Mouse (Mus musculus): ENCODE results near the gene Mreg. TPM values are rescaled to one million over a fixed set of nuclear protein-coding genes. Genes with fewer than 3 reads are reported as not detected.
A peak's percentile ranks its signal among the peaks of the same experiment; 100 is the strongest.

Mreg gene
- total and polyA plus RNA-seq, 3 experiments, result 50.6 to 69.8 (median 52.4) TPM

DNA sequence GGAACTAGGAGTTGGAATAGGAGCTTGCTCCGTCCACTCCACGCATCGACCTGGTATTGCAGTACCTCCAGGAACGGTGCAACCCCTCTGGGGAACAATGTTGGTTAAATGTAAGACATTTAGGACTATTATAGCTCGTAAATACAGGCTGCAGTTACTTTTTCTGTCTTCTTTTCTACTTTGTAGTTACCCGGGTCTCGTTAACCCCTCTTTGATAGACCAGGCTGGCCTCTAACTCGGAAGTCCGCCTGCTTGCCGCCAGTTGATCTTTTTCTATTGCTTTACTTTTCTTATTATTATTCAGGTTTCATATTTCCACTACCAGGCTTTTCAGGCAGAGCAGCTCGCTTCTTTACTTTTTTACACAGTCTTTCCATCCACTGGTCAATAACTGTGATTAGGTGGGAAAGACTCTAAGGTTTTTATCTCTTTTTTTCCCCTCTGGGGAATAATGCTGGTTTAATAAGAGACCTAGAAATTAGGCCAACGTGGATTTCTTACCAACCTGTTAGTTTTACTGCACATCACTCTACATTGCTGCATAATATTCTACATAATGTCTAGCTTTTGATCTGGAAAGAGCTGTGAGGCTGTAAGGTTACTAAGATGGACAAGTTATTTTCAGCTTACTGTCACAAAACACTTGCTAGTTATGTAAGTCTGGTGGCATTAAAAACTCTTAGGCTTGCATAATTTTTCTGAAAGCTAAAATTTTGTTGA lies 32.4 kb upstream of the Mreg start:
- TF ChIP-seq JUN (IDR thresholded peaks at IDR 0.05; ENCODE audit: insufficient read depth, low read depth, low read length) (no peak; the same call in 1 of the 2 replicates), ZMIZ1 (IDR thresholded peaks at IDR 0.05; ENCODE audit: low read depth, low read length) (peak; percentile 100), MEF2A (IDR thresholded peaks at IDR 0.05; ENCODE audit: borderline replicate concordance, low read depth, low read length) (peak; percentile 90), SIN3A (IDR thresholded peaks at IDR 0.05; ENCODE audit: low read length) (peak; percentile 79; the same call in 1 of the 2 replicates), MXI1 (IDR thresholded peaks at IDR 0.05; ENCODE audit: low read depth, low read length) (peak; percentile 5; the same call in 1 of the 2 replicates), ZNF384 (IDR thresholded peaks at IDR 0.05; ENCODE audit: low read depth, low read length) (peak; percentile 54), POLR2A (IDR thresholded peaks at IDR 0.05; ENCODE audit: low read depth, low read length) (peak; percentile 100), RCOR1 (conservative IDR thresholded peaks at IDR 0.05; ENCODE audit: low read depth, low read length) (peak; percentile 94; the same call in 1 of the 2 replicates), ETS1 (conservative IDR thresholded peaks at IDR 0.05; ENCODE audit: low read depth, low read length) (peak; percentile 98), MAX (IDR thresholded peaks at IDR 0.05; ENCODE audit: low read length) (peak; percentile 60; the same call in 1 of the 2 replicates), EP300 (IDR thresholded peaks at IDR 0.05; ENCODE audit: low read length) (no peak), ZKSCAN1 (IDR thresholded peaks at IDR 0.05; ENCODE audit: borderline replicate concordance, low read depth, low read length) (no peak; the same call in 1 of the 2 replicates), MAFK (IDR thresholded peaks at IDR 0.05; ENCODE audit: insufficient replicate concordance, low read length) (peak; percentile 71; the same call in 1 of the 2 replicates), TBP (conservative IDR thresholded peaks at IDR 0.05; ENCODE audit: low read depth, low read length) (peak; percentile 96), CHD1 (IDR thresholded peaks at IDR 0.05; ENCODE audit: low read depth, low read length) (no peak), USF1 (IDR thresholded peaks at IDR 0.05; ENCODE audit: low read depth, low read length) (no peak), MYC (IDR thresholded peaks at IDR 0.05; ENCODE audit: low read depth, low read length) (peak; percentile 70), NRF1 (IDR thresholded peaks at IDR 0.05; ENCODE audit: low read depth, low read length) (peak; percentile 44), BHLHE40 (IDR thresholded peaks at IDR 0.05; ENCODE audit: low read depth, low read length) (peak; percentile 18; the same call in 1 of the 2 replicates), TCF12 (IDR thresholded peaks at IDR 0.05; ENCODE audit: low read depth, low read length) (peak; percentile 89), KAT2A (IDR thresholded peaks at IDR 0.05; ENCODE audit: insufficient replicate concordance, low read length) (no peak), IRF4 (IDR thresholded peaks at IDR 0.05; ENCODE audit: low read depth, low read length) (peak; percentile 81), NELFE (IDR thresholded peaks at IDR 0.05; ENCODE audit: low read depth, low read length) (peak; percentile 98), E2F4 (IDR thresholded peaks at IDR 0.05; ENCODE audit: insufficient replicate concordance, low read depth, low read length) (0 out of 2 replicates have a peak, but pooled peaks have one; percentile 86), MAZ (IDR thresholded peaks at IDR 0.05; ENCODE audit: low read depth, low read length) (peak; percentile 90), POLR2AphosphoS2 (IDR thresholded peaks at IDR 0.05; ENCODE audit: low read depth, low read length) (peak; percentile 100), JUND (conservative IDR thresholded peaks at IDR 0.05; ENCODE audit: low read depth, low read length) (no peak; the same call in 1 of the 2 replicates), ELF1 (IDR thresholded peaks at IDR 0.05; ENCODE audit: low read depth, low read length) (peak; percentile 30; the same call in 1 of the 2 replicates), HCFC1 (IDR thresholded peaks at IDR 0.05; ENCODE audit: low read depth, low read length) (peak; percentile 75), CHD2 (IDR thresholded peaks at IDR 0.05; ENCODE audit: low read length) (peak; percentile 64), ZC3H11A (IDR thresholded peaks at IDR 0.05; ENCODE audit: low read depth, low read length) (peak; percentile 15; the same call in 1 of the 2 replicates)
- Histone ChIP-seq H3K4me1 (ENCODE audit: control insufficient read depth in 1 of 2, insufficient read depth in 2 of 2) (peaks cover 3 to 21% of the 10 kb centered on the region in 2 experiments; a peak in 2 of 4 replicates), H3K36me3 (replicated peaks in 1 of 2; ENCODE audit: control insufficient read depth in 1 of 2, insufficient read depth in 1 of 2, low read length in 1 of 2) (no peaks in the 10 kb centered on the region), H3K27ac (ENCODE audit: insufficient read depth, low read depth) (no peak overlapping the region), H3K9me3 (replicated peaks; ENCODE audit: low read length) (no peaks in the 10 kb centered on the region), H3K27me3 (replicated peaks) (no peaks in the 10 kb centered on the region), H3K4me3 (replicated peaks in 1 of 3; ENCODE audit: low read depth in 2 of 3, low read length in 2 of 3, poor library complexity in 1 of 3) (no peak overlapping the region), H3K79me2 (replicated peaks; ENCODE audit: control insufficient read depth, extremely low read depth, insufficient read depth, poor library complexity, severe bottlenecking) (no peaks in the 10 kb centered on the region), H3K4me2 (ENCODE audit: insufficient read depth, low read depth, poor library complexity, severe bottlenecking) (no peak overlapping the region; the same call in 1 of the 2 replicates), H3K9ac (ENCODE audit: insufficient read depth, low read depth) (no peak overlapping the region)
- in situ Hi-C loops (cut with MboI; ENCODE audit: low pct_ligation_motif_present, low pct_unique_long_range_greater_than_20kb, low sequenced_read_pairs), result no loop called here
- dilution Hi-C loops (cut with MboI; ENCODE audit: extremely low pct_ligation_motif_present, extremely low pct_unique_long_range_greater_than_20kb, low sequenced_read_pairs), result no loop called here
- DNase-seq (ENCODE audit: extremely low read depth), result peak; percentile 96

Measured in CH12.LX (cell line).